Mouse (Mus musculus) lung, postnatal 10 days (tissue): ENCODE measurements at regions not wholly inside any gene's neighbourhood (a gene's known extent, or its start where the extent isn't known, plus 50 kb on each side); places are given as distances from the start of the nearest gene placed in this dataset.

Source experiments
- DNase-seq: peaks from one replicate; pipeline ENCODE4 v3.0.0; 2021

DNA sequence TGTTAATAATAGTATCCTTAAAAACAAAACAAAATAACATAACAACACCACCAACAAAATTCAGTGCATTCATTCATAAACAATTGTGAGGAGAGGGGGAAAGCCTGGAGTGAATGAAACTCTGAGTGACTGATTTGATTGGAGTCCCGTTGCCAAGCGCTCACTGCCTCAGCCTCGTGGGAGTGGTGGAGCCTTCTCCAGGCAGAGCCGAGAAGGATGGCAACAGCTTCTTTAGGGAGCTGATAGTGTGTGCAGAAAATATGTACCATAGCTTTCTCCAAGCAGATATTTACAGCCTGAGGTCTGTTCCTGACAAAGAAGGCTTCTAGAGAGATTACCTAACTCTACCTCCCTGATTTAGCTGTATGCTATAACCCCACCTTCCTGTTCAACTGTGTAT lies 266.5 kb upstream of the Pik3r1 start:
- no peak for DNase-seq

- no peak for DNase-seq
Observed at GRCm38 (mm10) chr13:102036001-102036400, 268.0 kb upstream of the Pik3r1 start.

DNA sequence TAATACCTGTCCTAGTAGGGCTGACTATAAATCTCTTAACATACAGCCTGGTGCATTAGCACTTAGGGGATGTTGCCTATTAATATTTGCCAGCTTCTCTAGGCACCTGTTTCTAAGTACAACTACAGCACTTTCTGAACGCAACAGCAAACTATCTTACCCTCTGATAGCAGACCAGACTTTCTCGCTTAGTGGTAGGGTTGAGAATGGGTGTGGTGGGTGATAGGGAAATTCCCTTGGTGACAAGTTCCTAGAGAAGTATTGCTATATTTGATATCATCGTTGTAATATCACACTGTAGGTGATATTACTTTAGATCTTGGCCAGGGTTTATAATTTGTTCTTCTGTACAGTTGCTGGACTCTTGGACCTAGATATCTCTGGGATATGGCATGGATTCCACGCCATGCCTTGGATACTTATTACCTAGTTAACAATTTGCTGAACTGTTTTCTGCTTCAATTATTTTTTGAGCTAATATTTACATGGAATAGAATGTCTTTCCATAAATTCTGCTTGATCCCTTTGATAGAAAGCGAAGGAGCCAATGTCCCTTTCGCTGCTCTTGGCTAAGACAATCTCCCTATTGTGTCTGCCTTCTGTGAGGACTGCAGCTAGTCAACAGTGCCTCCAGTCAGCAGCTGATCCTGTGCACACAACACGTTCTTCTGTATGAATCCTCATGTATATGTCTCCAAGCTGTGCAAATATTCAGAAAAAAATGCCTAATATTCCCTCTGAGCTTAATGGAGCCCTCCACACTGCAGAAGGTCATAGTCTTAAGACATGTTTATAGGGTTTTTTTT lies 269.0 kb upstream of the Pik3r1 start:
- no peak for DNase-seq

- DNase-seq, result no peak
Observed at GRCm38 (mm10) chr13:102060213-102060612, 292.2 kb upstream of the Pik3r1 start.

- DNase-seq, result no peak
Observed at GRCm38 (mm10) chr13:102064590-102065273, 296.7 kb upstream of the Pik3r1 start.

DNA sequence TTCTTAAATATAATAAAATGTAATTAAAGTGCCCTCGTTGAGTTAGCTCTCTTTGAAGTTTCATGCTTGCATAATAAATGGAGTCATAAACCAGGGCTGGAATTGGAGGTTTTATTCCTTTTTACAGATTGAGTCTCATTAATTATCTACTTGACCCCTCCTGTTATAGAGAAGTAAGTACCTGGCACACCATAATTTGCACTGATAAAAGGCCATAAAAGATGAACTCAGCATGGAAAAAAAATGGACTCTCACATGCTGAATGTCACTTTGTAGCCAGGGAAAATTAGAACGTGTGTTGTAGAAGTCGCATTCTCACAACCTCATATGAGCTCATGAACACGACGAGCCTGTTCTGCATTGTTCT lies 297.2 kb upstream of the Pik3r1 start:
- DNase-seq, result no peak

DNA sequence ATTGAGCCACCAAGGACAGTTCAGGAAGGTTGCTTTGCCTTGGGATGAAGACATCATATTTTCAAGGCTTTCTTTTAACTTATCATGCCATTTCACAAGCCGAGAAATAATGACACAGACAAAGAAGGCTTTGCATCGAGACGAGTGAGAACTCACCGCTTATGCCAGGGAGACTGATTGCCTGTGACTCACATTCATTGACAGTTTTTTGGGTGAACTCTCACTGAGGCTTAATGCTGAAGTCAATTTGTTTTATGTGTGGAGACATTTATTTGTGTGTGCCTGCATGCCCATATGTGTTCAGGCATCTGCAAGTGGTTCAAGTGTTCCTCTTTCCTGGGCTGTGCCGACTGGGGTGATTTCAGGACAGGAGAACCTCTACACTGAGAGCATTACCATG lies 297.8 kb upstream of the Pik3r1 start:
- DNase-seq, result no peak

DNA sequence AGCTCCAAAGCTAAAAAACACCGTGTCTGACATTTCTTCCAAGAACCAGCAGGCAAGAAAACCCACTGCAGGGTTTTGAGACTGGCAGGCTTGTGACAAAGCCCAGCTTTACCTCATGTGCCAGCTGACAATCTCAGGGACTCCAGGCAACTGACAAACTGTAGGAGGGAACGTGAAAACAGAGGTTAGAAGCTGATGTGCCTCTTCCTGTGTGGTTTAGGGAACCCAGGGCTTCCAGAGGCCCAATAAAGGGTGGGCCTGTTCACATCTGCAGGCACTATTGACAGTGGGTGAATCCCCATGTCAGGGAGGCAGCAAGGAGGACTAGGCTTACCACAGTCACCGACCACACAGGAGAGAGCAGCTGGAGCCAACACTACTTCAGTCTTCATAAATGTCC lies 302.7 kb upstream of the Pik3r1 start:
- no peak for DNase-seq

DNA sequence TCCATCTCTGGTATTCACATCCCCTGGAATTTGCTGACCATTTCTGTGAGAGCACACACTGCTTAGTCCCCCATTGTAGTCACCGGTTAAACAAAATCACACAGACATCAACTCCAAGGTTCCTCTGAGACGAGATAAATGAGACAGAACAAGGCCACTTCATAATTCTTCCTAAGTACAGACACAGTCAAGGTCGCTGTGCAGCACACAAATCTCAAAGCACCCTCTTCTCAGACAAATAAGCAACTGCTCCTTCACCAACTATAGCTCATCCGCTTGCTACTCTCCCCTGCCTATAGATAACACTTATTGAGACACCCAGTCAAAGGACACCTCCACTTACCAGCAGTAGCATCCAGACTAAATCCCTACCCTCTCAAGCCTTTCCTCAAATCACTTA lies 304.3 kb upstream of the Pik3r1 start:
- DNase-seq, result no peak

GRCm38 (mm10) chr13:102087766-102088165 lies 319.7 kb upstream of the Pik3r1 start:
- no peak for DNase-seq

DNA sequence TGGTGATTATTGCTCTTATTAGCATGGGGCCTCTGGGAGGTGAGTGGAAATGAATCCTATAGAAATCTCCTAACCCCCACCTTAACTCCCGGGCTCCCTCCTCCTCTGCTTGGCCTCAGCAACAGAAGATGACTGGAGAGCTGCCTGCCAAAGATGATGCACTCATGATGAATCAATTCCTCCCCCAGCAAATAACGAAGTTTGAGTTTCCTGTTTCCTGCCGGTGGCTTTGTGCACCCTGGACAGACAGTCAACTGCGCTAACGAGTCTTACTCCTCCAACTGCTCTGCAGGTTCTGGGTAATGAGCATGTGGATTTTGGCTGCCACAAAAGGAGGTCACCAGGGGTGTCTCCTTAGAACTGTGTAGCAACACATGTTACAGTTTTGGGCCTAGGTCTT lies 321.5 kb upstream of the Pik3r1 start:
- DNase-seq, result no peak

DNA sequence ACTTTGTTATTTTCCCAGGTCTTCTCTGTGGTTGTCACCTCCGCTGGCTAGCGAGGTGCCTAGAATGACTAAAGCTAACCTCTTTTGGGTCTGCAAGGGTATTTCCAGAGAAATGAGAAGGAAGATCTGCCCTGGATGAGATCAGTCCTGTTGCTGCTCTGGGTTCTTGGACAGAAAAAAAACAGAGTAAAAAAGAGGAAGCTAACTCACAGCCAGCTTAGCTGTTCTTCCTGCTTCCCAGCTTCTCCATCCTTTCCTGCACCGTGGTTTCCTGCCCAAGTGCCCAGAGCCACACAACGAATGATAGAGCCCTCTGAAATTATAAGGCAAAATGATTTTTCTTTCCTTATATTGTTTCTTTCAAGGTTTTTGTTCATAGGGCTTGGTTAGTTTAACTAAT lies 326.2 kb upstream of the Pik3r1 start:
- no peak for DNase-seq

DNA sequence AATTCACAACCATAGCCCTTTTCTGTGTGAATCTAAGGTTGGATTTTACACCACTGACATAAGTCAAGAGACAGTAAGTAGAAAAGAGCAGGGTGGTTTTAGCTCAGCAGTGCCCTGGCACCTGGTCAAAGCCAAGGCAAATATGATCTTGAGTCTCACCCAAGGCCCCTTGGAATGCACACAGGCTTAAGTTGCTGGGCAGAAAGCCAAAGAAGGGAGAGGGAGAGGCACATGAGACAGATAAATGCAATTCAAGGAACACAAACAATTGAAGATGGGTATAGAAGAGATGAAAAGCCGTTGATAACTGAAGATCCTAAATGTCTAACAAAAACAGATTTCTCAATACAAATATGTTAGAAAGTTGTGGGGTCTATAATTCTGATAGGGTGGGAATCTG lies 335.1 kb upstream of the Pik3r1 start:
- no peak for DNase-seq

- no peak for DNase-seq
Observed at GRCm38 (mm10) chr13:102106188-102106587, 338.2 kb upstream of the Pik3r1 start.

GRCm38 (mm10) chr13:102108204-102108603 lies 340.2 kb upstream of the Pik3r1 start:
- DNase-seq, result no peak

- no peak for DNase-seq
Observed at GRCm38 (mm10) chr13:102108916-102109315, 340.9 kb upstream of the Pik3r1 start.

DNA sequence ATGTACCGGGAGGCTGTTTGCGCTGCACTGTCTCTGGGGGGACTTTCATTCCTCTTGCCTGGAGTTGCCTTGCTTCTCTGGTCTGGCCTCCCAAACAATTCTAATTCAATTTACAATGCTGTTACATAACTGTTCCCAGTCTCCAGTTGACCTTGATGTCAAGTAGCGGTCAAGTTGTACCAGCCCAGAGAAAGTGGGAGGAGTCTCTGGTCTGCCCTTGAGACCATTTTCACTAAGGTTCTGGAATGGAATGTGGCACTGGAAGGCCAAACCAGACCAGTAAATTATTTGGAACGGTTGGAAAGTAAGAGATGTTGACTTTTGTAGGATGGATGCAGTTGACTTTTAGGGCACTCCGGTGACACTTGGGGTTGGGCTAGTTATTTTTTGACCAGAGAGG lies 345.9 kb upstream of the Pik3r1 start:
- peak; percentile 44 for DNase-seq

- DNase-seq, result no peak
Observed at GRCm38 (mm10) chr13:102122341-102122740, 354.3 kb upstream of the Pik3r1 start.

- no peak for DNase-seq
Observed at GRCm38 (mm10) chr13:102127933-102128430, 360.0 kb upstream of the Pik3r1 start.

- DNase-seq, result no peak
Observed at GRCm38 (mm10) chr13:102131459-102131858, 363.4 kb upstream of the Pik3r1 start.

GRCm38 (mm10) chr13:102132154-102132553 lies 364.1 kb upstream of the Pik3r1 start:
- DNase-seq, result no peak

DNA sequence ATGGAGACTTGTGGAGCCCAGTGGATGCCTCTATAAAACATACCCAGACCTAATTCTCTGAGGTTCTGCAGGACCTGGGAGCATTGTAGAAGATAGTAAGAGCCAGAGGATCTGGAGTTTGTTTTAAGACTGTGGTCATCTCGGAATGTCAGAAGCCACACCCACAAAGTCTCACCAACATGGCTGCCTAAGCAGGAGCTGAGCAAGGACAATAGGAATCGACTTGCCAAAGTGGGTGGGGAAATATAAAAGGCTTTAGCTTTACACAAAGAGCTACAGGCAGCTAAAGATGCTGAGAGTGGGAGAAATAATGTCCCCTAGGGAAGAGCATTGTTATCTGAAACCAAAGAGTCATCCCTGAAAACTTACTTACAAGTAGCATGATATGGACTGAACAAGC lies 364.7 kb upstream of the Pik3r1 start:
- no peak for DNase-seq

GRCm38 (mm10) chr13:102135210-102135609 lies 367.2 kb upstream of the Pik3r1 start:
- no peak for DNase-seq

DNA sequence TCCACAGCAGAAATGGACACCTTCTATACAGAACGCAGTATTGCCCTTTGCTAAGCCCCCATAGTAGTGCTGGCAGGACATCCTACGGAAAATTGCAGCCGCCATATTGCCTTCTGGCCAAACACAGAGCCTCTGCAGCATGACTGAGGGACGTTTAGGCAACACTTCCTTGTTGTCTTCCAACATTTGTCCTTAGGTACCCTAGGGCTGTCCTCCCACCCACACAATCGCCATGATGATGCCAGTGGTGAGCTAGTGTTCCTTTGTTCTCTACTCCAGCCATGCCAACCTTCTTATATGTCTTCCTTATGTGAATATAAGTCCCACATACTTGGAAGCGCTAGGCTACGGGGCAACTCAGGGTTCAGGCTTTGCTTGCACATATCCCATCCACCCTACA lies 375.0 kb upstream of the Pik3r1 start:
- DNase-seq, result no peak

GRCm38 (mm10) chr13:102143848-102144247 lies 375.8 kb upstream of the Pik3r1 start:
- no peak for DNase-seq
